Mouse (Mus musculus): Measurements from ENCODE around the gene Ndufs1.

GRCm38 (mm10) chr1:63140231-63140630 is 36.4 kb downstream of the Ndufs1 start:
- TF ChIP-seq POLR2A (IDR thresholded peaks at IDR 0.05; ENCODE audit: borderline replicate concordance, extremely low read depth, insufficient read depth, insufficient read length, poor library complexity, severe bottlenecking), result no peak
- no peak for TF ChIP-seq CTCF (IDR thresholded peaks at IDR 0.05; ENCODE audit: borderline replicate concordance, extremely low read depth, insufficient read depth, insufficient read length)
